Mouse (Mus musculus): ENCODE data around the gene Nckap5l.

GRCm38 (mm10) chr15:99420101-99420500 lies 37.4 kb downstream of the Nckap5l start:
- TF ChIP-seq CTCF (IDR thresholded peaks at IDR 0.05; ENCODE audit: control insufficient read depth, insufficient read depth, insufficient replicate concordance, low read depth, low read length) (no peak), POLR2A (IDR thresholded peaks at IDR 0.05; ENCODE audit: control insufficient read depth, low read depth, low read length) (no peak)
